Mouse (Mus musculus): ENCODE measurements around the gene Zdhhc5.

Zdhhc5 gene

DNA sequence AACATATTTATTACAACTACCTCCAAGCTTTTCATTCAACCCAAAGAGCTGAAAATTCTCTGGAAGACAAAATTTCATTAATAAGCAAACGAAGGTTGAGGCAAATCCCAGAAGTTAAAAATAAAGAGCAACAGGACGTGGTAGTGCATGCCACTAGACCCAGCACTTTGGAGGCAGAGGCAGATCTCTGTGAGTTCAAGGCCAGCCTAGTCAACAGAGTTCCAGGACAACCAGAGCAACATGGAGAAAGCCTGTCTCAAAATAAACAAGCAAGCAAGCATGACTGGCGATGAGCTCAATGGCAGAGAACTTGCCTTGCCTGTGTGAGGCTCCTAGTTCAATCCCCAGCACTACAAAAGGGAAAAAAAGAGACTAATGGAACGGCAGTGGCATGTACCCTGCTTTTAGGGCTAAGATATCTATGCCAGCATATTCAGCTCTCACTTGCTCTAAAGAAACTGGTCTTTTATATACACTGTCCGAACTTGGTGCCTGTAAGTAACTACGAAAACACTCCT lies 67.9 kb downstream of the Zdhhc5 start:
- no peak for DNase-seq (ENCODE audit: low read depth)

GRCm38 (mm10) chr2:84646138-84646537 lies 68.8 kb downstream of the Zdhhc5 start:
- no peak for DNase-seq (ENCODE audit: low read depth)

GRCm38 (mm10) chr2:84640833-84641232 lies 74.1 kb downstream of the Zdhhc5 start:
- DNase-seq (ENCODE audit: low read depth), result no peak

DNA sequence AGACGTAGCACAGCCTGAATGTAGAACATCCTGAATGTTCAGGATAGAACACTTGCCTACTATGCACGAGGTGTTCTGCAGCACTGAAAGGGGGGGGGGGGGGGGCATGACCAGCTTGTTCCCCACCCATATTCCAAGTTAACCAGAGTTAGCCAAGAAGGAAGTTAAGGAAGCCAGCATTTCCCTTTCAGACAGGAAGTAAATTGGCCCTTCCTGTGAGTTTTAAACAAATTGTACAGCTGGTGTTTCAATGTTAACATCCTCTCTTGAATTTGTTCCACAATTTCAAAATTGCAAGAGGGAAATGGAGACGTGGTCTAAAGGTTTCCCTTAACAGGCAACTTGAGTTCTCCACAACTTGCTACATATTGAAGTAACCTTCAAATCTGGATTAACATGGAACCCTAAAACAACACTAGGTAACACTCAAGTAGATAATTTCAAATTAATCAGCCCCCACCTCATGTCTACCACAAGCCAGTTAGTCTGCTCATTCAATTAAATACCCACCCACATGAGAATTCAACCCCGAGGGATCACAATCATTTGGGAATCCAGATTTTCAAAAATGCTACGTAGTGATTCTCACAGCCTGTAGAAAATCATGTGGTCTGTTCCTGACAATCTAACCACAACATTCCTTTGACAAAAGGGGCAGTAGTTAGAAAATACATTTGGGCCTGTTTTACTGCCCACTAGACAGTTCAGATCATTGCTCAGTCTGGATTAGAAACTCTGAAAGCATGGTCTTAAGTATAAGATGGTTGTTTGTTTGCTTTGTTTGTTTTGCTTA lies 76.4 kb downstream of the Zdhhc5 start:
- peak; percentile 17 for DNase-seq (ENCODE audit: low read depth)

All from NIH3T3 (cell line).